Mouse (Mus musculus): ENCODE data around the gene Bcl2l11. TPM values are rescaled to one million over a fixed set of nuclear protein-coding genes. Genes with fewer than 3 reads are reported as not detected.
"Not testable (repeated sequence)": the region's sequence is repeated elsewhere in the genome, so short reads cannot be mapped to it uniquely, and the experiment has no call there.

The Bcl2l11 gene
- 1 to 10 TPM; 3.7 to 5.8 TPM for total RNA-seq (2021)
- long read RNA-seq, experiment 1, partial matches to known transcripts = 0 of 1 reads
- long read RNA-seq, experiment 1, other reads (novel, unspliced or antisense) = 1 of 1 reads
- long read RNA-seq, experiment 2, partial matches to known transcripts = 0 of 1 reads
- long read RNA-seq, experiment 2, other reads (novel, unspliced or antisense) = 1 of 1 reads

DNA sequence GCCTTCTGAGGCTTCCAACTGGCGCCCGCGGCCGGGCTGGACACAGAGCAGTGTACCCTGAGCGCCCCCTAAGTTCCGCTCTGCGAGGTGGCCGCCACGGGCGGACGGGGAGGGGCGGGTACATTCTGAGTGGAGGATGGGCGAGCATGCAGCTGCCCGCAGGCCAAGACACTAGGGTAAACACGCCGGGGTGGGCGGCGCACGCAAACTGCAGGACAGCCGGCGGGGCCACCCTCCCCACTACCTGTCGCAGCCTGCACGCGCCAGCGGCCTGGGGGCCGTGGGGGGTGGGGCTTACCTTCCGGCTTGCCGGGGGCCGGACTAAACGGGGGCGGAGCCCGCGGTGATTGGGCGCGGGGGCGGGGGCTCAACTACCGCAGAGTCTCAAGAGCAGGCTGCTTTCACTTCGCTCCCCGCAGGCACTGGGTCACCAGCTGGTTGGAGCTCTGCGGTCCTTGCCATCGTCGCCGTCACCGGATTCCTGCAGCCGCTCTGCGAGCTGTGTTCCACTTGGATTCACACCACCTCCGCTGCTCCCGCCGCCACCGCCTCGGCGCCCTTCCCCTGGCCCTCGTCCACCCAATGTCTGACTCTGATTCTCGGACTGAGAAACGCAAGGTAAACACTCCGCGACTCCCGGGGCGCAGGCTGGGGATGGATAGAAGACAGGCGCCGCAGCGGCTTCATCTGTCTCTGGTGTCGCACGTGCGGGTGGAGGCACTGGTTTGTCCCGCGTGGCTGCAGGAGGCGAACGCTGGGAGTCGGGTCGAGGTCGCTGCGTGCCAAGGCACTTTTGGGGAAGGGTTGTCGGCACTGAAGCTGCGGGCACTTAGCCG is at the start of gene Bcl2l11:
Gene Bcl2l11, plus strand, starts transcription at position 404 of the 836 bp plus-strand sequence.
- intact Hi-C loops (cut with DNase I) = loop anchor here (5.0 to 10.0 kb wide), 2 partner anchors 121 to 449 kb away; no protein-coding TSS in a partner anchor
- peak; percentile 96 to 97 for DNase-seq

DNA sequence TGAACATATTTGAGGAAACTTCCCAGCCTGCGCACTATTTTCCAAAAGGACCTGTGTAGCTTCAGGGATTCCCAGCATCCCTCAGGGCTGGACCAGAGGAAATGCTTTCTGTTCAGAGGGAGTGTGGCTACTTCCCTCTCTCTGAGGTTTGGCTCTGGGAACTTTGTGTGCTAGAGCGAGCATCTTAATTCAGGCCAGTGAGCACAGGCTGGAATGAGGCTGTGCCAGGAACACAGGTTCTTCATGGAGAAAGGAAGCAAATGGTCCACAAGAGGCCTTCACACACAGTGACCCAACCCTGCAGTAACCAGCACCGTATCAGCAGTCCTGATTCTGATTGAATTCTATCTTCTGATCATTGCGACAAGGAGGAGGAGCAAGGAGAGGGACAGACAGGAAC is 48.9 kb upstream of the Bcl2l11 start:
- intact Hi-C loops (cut with DNase I) = no loop called here

DNA sequence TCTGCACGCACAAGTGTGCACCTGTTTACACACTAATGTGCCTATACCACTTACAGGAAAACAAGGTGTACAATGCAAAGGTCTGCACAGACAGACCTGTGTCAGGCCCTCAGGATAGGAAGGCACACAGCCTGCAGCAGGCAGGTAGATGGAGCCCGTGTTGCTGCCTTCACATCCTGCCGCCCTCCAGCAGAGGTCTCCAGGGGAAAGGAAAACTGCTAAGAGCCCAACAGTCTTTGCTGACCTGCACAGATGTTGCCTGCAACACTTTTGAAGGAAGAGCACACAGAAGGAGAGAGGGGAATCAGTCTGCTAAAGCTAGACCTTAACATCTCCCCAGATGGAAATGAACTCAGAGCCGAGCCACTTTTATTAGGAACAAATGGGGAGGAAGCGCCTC is 47.0 kb upstream of the Bcl2l11 start:
- intact Hi-C loops (cut with DNase I) = no loop called here
- no peak for DNase-seq

More for the DNA sequence above, 48.9 kb upstream of the Bcl2l11 start:
- no peak for DNase-seq

DNA sequence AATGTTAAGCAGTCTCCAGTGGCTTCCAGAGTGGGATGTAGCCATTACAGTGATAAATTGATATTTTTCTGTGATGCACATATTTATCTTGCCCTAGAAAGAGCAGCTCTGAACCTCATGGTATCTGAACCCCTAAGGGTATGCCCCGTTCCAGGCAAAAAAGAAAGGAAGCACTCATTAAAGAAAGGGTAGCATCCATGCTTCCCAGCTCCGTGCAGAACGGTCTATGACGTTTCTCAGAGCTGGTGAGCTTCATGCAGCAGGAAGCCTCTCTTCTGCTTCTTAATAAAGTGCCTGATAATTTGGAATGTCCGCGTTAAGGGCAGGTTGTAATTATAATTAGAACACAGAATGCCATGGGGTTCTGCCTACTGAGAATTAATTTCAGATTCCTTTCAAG is 46.5 kb upstream of the Bcl2l11 start:
- intact Hi-C loops (cut with DNase I) = no loop called here
- DNase-seq = no peak

DNA sequence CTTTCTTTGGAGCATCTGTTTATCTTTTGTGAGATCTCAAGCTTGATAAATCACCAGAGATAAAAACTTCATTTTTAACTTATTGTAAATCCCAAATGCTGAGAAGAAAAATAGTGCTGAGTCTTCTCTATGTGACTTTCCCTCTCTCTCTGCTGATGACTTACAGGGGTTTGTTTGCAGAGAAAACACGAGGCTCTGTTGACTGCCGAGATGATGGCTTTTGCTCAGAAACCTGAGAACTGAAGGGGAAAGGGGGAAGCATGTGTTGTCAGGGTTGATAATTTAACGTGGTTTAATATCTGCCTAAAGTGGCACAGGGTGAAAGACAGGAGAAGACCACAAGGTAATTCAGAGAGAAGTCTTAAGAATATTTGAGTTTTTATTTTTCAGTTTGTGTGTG is 42.0 kb upstream of the Bcl2l11 start:
- intact Hi-C loops (cut with DNase I) = loop anchor here (5.0 kb wide), 1 partner anchor 313 kb away; no protein-coding TSS in a partner anchor
- no peak for DNase-seq

- DNase-seq = no peak
- intact Hi-C loops (cut with DNase I) = loop anchor here (5.0 kb wide), 1 partner anchor 313 kb away; no protein-coding TSS in a partner anchor
Measured at GRCm38 (mm10) chr2:128084607-128085006, 41.2 kb upstream of the Bcl2l11 start.

DNA sequence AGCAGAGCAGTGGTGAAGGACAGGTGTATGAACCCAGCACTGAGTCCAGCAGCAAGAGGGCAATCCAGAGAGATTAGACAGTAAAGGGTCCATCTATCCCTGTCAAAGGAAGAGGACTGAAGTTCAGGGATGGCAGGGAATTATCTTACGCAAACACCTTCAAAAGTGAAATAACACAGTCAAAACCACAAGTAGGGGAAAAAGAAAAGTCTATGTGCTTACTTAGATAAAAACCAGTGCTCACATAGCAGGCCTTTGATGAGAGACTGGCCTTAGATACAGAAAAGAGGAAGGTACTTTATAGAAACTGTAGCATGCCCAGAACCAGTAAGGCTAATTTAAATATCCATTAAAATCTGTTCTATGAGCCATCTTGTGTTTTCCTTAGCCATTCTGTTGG is 40.4 kb upstream of the Bcl2l11 start:
- DNase-seq = no peak
- intact Hi-C loops (cut with DNase I) = no loop called here

DNA sequence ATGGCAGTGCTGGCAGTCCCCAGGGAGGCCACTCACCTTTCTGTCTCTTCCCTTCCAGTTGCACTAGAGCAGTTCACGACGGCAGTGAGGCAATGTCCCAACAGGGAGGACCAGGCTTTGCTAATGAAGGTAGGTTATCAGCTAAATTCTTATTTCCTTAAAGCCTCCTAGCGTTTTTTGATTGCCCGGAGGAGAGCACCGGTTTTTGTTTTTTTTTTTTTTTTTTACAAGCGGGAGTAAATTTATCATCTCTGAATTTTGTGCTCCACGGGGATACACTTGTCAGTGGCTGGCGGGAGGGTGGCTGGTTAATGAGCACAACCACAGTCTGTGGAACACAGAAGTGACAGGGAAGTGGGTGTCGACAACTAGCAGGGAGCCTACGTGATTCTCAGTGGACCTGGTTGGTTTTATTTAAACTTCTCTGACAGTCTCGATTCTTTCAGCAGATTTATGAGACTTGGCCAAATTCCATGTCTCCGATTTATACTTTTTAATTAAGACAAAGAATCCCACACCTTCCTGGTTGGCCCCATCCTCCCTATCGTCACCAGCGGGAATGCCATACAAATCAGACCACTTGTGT is 39.4 kb upstream of the Bcl2l11 start:
- no peak for DNase-seq
- intact Hi-C loops (cut with DNase I) = no loop called here

GRCm38 (mm10) chr2:128086996-128087526 is 38.8 kb upstream of the Bcl2l11 start:
- intact Hi-C loops (cut with DNase I) = no loop called here
- no peak for DNase-seq

DNA sequence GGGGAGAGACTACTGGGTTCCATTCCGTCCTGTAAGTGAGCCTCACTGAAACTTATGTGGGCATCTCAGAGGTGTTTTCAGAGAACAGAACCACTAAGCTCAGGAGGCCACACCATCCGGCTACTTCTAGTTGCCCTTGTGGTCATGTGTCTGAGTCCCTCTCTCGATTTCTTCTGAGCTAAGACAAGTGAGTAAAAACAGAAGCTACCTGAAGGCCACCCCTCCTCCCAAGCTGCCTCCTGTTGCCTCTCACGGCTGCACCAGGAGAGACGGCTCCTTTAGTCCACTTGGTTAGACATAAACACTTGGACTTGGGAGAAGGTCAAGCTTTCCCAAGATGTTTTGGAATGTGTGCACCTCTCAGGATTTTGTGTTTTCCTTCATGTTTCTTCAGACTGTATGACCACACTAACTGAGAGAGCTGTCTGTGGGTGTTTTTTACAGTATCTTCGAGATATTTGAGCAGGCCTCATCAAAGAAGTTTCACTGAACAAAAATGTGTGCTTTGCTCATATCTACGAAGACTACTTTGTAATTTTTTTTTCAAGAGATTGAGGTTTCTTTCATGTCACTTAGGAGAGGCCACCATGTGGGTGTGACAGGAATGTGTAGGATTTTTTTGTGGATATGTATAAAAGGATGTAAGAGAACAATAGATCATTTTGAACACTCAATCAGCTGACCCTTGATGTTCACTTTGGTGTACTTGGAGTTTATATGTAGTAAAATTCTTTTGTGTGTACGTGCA is 37.9 kb upstream of the Bcl2l11 start:
- intact Hi-C loops (cut with DNase I) = no loop called here

DNA sequence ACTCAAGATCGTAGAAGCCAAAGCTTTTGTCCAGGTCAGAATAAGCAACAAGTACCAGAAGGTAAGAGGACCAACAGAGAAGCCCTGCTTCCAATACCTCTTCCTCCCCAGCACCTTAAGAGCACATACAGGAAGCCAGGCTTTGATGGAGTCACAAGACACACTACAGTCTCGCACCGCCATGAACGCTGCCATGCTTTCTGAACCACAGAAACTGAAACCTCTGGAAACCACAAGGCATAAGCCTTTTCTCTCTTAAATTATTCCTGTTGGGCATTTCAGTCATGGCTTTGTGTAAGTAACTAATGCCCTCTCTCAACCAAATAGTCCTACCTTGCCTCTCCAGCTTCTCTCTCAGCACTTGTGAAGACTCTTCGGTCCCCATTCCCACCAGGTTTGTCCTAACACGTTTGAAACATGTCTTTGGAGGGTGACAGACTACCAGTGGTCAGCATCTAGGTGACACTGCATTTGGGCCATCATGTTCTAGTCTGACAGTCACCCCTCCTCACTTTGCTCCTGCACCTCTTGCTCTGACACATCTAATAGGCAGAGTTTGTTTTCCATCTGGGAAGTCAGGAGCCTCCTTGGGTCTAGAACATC is 35.5 kb upstream of the Bcl2l11 start:
- no peak for DNase-seq
- intact Hi-C loops (cut with DNase I) = no loop called here

More for the DNA sequence above, 37.9 kb upstream of the Bcl2l11 start:
- DNase-seq = no peak

DNA sequence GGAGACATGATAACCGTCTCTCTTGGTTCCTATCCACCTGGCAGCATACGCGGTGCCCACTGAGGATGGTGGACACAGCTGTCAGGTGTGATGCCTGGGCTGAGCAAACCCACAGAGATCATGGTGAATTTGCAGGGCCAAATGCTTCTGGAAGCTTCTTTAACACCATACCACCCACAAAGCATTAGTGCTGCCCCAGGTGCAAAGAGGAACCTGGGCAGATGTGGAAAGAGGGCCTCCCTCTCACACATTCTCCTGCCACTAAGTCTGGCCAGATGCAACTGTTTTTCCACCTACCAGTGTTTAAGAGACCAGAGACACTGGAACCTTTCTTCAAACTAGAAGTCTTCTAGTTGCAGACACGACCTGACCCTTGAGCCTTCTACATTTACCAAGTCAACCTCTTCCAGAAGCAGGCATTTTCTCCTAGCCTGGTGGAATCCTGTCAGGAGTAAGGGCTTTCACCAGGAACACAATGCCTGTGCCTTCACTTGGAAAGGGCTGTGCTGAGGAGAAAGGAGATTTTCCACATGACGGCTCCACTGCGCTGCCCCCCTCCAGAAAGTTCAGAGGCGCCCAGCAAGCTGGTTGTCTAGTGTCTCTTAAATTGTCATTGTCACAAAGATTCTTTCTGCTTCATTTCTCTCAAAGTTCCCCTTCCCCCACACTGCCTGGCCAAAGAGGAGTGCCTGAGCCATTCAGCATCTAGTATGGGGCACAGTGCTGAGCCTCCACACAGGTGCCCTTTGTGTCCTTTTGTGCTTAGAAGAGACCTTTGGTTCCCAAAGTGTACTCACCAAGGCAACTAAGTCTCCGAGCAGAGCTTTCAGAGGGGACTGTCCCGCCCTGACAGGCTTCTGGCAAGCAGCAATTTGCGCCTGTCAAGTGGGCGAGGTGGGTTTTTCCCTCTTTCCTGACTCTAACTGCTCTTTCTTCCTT is 34.1 kb upstream of the Bcl2l11 start:
- intact Hi-C loops (cut with DNase I) = no loop called here

GRCm38 (mm10) chr2:128092451-128092850 is 33.4 kb upstream of the Bcl2l11 start:
- intact Hi-C loops (cut with DNase I) = no loop called here
- no peak for DNase-seq

More for the DNA sequence above, 34.1 kb upstream of the Bcl2l11 start:
- DNase-seq = no peak

- DNase-seq = no peak
- intact Hi-C loops (cut with DNase I) = no loop called here
Measured at GRCm38 (mm10) chr2:128094196-128094595, 31.6 kb upstream of the Bcl2l11 start.

DNA sequence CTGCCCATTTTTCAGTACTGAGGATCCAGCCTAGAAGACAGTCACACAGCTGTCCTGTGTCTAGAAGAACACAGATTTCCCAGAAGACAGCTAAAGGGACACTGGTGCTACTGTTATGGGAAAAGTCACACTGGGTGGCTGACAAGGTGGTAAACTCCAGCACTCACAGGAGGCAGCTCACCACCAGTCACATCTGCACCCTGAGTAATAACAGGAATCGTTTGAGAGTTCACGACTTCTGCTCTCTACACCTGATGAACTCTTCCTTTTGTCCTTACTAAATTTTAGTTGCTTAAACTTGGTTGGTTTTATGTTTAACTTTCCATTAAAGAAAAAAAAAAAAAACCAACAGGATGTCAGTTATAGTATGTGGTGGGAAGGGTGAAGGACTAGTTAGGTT is 31.2 kb upstream of the Bcl2l11 start:
- intact Hi-C loops (cut with DNase I) = no loop called here
- no peak for DNase-seq

- DNase-seq = no peak
- intact Hi-C loops (cut with DNase I) = no loop called here
Measured at GRCm38 (mm10) chr2:128095270-128095669, 30.6 kb upstream of the Bcl2l11 start.

DNA sequence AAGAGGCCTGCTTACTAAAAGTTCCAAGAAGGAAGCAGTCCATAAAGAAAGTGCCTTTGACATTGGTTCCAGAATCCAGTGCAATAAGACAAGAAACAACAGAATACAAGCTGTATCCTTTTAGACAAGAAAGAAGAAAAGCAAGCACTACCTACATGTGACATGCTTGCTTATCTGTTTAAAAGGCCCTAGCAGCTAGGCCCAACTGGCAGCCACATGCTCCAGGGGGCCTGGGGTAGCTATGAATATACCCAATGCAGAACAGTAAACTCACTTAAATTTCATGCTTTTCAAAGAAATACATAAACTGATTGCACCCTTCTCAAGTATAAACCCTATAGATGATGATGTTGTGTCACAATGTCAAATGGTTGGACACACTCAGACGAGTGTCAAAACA is 29.8 kb upstream of the Bcl2l11 start:
- intact Hi-C loops (cut with DNase I) = no loop called here
- DNase-seq = no peak

- intact Hi-C loops (cut with DNase I); DNase-seq: not testable (repeated sequence)
Measured at GRCm38 (mm10) chr2:128098118-128098517, 27.7 kb upstream of the Bcl2l11 start.

DNA sequence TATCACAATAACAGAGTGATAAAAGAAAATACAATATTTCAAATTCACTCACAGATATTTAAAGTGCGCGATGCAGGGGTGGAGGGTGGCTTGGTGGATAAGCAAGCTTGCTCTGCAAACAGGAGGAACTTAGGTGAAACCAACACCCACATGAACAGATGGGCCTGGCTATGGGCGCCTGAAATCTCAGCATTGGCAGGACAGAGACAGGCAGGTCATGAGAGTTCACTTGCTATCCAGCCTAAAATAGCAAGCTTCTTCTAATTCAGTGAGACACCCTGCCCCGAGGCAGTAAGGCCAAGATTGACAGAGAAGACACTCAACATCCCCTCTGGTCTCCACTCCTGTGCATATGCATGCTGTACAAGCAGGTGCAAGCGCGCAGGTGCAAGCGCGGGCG is 23.8 kb upstream of the Bcl2l11 start:
- no peak for DNase-seq
- intact Hi-C loops (cut with DNase I) = no loop called here
